Mouse (Mus musculus) embryonic facial prominence, embryonic 13.5 days (tissue): Measurements from ENCODE around the gene Rtraf. TPM values are rescaled to one million over a fixed set of nuclear protein-coding genes. Genes with fewer than 3 reads are reported as not detected.

ENCODE experiments used
- ATAC-seq: fragments of 200-750 bp; cut with Nextera tagmentation; 2 replicates; pipeline ENCODE4 v1.8.0; 2017; ENCODE audit warnings: low read depth; ENCODE audit not compliant: insufficient number of reproducible peaks, insufficient read depth, low FRiP score, low TSS enrichment
- H3K27ac ChIP-seq: fragments of 300-500 bp; sonication (generic); 2 replicates; pipeline ENCODE4 v1.5.1; 2015; ENCODE audit warnings: moderate library complexity, mild to moderate bottlenecking, inconsistent platforms
- H3K27me3 ChIP-seq: fragments of 300-500 bp; sonication (generic); 2 replicates; pipeline ENCODE4 v1.6.1; 2015; ENCODE audit warnings: mild to moderate bottlenecking, inconsistent platforms
- H3K36me3 ChIP-seq: fragments of 300-500 bp; sonication (generic); 2 replicates; pipeline ENCODE4 v1.6.1; 2015; ENCODE audit warnings: mild to moderate bottlenecking, inconsistent platforms
- H3K4me1 ChIP-seq: fragments of 300-500 bp; sonication (generic); 2 replicates; pipeline ENCODE4 v1.6.1; 2015; ENCODE audit warnings: inconsistent platforms
- H3K4me2 ChIP-seq: fragments of 300-500 bp; sonication (generic); 2 replicates; pipeline ENCODE4 v1.6.1; 2015; ENCODE audit warnings: moderate library complexity, mild to moderate bottlenecking, inconsistent platforms
- H3K4me3 ChIP-seq: fragments of 300-500 bp; sonication (generic); 2 replicates; pipeline ENCODE4 v1.5.1; 2015; ENCODE audit warnings: mild to moderate bottlenecking, inconsistent platforms
- H3K9ac ChIP-seq: fragments of 300-500 bp; sonication (generic); 2 replicates; pipeline ENCODE4 v1.6.1; 2015; ENCODE audit warnings: mild to moderate bottlenecking, inconsistent platforms
- H3K9me3 ChIP-seq: fragments of 300-500 bp; sonication (generic); 2 replicates; pipeline ENCODE4 v1.6.1; 2016; ENCODE audit warnings: inconsistent platforms
- WGBS: fragments of 180-500 bp; shearing (Covaris S2); methylation state at CpG from one replicate; pipeline ENCODE4 v1.1.7; 2015; ENCODE audit warnings: mixed read lengths; 5-methylcytosine and 5-hydroxymethylcytosine counted together
- polyA plus RNA-seq: library from polyadenylated mRNA; unstranded; fragments of >200 nt; fragmentation: Nextera tagmentation; extraction: Ambion mirVana; gene quantifications from 2 replicates; pipeline ENCODE4 v1.2.1, GENCODE M21; 2015

Gene Rtraf
- polyA plus RNA-seq, 1 experiment from 2014 or later = 247 TPM

DNA sequence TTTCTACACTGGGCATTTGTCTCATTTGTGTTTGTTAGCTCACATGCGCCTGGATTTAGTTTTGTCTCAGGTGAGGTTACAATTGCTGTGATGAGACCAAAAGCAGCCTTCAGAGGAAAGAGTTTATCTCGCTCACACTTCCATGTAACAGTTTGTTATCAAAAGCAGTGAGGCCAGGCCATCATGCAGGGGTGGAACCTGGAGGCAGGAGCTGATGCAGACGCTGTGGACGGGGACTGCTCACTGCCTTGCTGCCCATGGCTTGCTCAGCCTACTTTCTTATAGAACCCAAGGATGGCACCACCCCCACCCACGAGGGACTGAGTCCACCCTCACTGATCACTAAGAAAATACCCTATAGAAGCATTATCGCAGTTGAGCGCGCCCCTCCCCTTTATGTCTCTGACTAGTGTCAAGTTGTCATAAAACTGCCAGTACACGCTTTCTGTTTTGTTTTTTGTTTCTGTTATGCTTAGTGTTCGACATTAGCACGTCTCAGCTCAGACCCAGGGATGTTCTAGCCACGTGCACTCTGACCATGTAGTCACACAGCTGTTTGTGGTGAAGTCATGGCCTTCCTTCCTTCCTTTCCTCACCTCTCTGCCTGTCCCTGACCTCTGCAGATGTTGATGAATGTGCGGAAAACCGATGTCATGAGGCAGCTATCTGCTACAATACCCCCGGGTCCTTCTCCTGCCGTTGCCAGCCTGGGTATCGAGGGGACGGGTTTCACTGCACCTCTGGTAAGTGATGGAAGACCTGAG lies 26.9 kb downstream of the Rtraf start:
- Histone ChIP-seq H3K4me1 (no peaks in the 10 kb centered on the region), H3K36me3 (peaks cover 36% of the 10 kb centered on the region), H3K27me3 (no peaks in the 10 kb centered on the region), H3K9me3 (no peaks in the 10 kb centered on the region), H3K9ac (no peak overlapping the region), H3K4me2 (no peak overlapping the region), H3K27ac (no peak overlapping the region), H3K4me3 (no peak overlapping the region)
- WGBS = 84% methylated on average over 18 of the region's 18 CpGs
- ATAC-seq = no peak

DNA sequence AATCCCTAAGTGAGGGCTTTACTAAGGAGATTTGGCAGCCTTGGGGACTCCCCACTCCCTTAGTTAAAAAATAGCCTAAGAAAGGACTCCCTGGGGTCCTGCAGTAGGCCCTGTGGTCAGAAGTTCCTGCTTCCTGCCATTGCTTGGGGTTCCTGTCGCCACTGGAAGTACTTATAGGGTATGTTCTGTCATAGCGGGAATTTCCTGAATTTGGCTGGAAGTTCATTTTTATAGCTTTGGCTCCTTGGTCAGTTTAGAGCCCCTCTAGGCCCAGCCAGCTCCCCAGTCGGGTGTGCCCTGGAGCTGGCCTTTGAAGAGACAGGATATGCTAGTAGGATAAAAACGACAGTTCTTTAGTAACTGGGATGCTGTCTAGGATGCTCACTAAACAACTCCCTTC lies 28.7 kb downstream of the Rtraf start:
- Histone ChIP-seq H3K4me3 (no peak overlapping the region), H3K36me3 (peaks cover 32% of the 10 kb centered on the region), H3K4me1 (no peaks in the 10 kb centered on the region), H3K27me3 (no peaks in the 10 kb centered on the region), H3K9me3 (no peaks in the 10 kb centered on the region), H3K4me2 (no peak overlapping the region), H3K9ac (no peak overlapping the region), H3K27ac (no peak overlapping the region)
- 55% methylated on average over 4 of the region's 4 CpGs for WGBS
- no peak for ATAC-seq

DNA sequence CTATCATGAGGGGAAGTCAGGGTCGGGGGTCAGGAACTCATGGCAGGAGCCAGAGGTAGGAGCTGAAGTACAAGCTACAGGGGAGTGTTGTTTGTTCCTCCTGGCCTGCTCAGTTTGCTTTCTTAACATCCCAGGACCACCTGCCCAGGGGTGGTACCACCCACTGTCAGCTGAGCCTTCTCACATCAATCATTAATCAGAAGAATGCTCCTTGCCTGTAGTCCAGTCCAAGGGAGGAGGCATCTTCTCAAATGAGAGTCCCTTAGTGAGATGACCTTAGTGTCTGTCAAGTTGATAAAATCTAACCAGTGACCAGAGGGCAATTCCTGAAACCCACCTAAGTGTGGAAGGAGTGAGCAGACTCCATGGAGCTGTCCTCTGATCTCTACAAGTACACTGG lies 35.2 kb downstream of the Rtraf start:
- Histone ChIP-seq H3K4me1 (no peaks in the 10 kb centered on the region), H3K9me3 (no peaks in the 10 kb centered on the region), H3K36me3 (peaks cover 23% of the 10 kb centered on the region), H3K4me2 (no peak overlapping the region), H3K9ac (no peak overlapping the region), H3K27ac (no peak overlapping the region), H3K27me3 (no peaks in the 10 kb centered on the region), H3K4me3 (no peak overlapping the region)
- WGBS = 77% methylated on average over 1 of the region's 1 CpGs
- ATAC-seq = no peak

DNA sequence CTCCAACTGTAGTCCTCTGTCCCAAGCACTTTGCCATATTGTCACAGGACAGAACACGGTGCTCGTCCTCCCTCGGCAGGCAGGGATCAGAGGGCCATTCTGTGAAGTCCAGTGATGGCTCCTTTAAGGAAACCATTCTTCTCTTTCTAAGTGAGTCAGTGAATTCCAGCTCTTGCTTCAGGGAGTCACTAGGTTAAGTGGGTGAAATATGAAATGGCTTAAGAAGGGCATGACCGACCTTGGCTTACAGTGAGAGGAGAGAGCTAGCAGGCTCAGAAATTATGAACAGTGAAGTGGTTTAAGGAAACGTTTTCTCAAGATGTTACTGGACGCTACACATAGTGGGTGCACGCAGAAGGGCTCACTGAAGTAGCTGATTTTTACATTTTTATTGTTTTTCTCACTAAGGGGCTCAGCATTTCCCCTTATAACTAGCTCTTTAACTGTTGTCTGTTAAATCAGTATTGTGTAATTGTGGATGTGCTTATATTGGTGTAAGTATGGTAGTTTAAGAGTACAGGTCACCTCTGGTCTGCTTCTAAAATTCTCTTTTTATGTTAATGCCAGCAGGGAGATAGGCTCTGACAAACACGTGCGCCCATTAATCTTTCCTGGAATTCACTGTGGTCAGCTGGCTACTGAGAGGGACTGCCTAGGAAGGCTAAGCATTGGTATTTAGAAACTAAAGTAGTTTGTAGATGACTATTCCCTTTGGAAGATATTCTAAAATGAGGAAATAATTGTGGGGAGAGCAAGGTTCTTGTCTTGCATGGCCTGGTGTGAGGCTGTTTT lies 37.6 kb downstream of the Rtraf start:
- Histone ChIP-seq H3K9ac (no peak overlapping the region), H3K4me2 (no peak overlapping the region), H3K9me3 (no peaks in the 10 kb centered on the region), H3K4me3 (no peak overlapping the region), H3K36me3 (peaks cover 17% of the 10 kb centered on the region; the same call in 1 of the 2 replicates), H3K27ac (no peak overlapping the region), H3K4me1 (no peaks in the 10 kb centered on the region), H3K27me3 (no peaks in the 10 kb centered on the region)
- 87% methylated on average over 9 of the region's 9 CpGs for WGBS
- ATAC-seq = no peak

DNA sequence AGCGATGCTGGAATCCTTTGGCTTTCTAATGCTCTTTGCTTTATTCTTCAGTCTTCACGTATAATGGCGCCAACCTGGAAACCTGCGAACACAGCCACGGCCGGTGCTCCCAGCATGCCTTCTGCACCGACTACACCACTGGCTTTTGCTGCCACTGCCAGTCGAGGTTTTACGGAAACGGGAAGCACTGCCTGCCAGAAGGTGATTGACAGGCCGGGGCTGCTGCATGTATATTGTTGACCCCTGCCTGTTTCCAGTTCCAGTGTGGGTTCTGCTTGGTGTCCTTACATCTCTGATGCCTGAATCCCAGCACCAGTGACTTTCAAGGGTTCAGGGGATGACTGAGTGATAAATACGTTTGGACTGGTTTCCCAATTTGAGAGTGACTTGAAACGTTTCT lies 45.7 kb downstream of the Rtraf start:
- WGBS = 86% methylated on average over 13 of the region's 13 CpGs
- Histone ChIP-seq H3K4me3 (no peak overlapping the region), H3K9ac (no peak overlapping the region), H3K27me3 (no peaks in the 10 kb centered on the region), H3K4me1 (peaks cover 4% of the 10 kb centered on the region; the same call in 1 of the 2 replicates), H3K9me3 (no peaks in the 10 kb centered on the region), H3K27ac (no peak overlapping the region), H3K4me2 (no peak overlapping the region), H3K36me3 (peaks cover 30% of the 10 kb centered on the region)
- ATAC-seq = no peak

DNA sequence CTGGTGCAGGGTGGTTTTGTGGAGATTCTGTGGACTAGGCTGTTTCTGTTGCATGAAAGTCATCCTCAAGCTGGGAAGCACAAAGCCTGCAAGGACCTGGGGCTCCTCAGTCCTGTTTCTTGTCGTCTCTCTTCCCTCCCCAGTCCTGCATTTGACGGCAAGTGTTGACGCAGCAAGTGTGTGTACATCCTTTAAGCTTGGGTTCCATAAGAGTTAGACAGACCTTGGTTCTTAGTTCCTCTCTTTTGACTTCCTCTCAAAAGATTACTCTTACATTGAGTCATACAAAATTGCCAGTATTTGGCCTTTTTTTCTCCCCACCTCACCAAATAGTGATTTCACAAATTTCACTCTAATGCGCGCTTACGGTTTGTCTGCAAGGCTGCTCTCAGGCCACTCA lies 46.3 kb downstream of the Rtraf start:
- Histone ChIP-seq H3K4me3 (no peak overlapping the region), H3K9ac (no peak overlapping the region), H3K27me3 (no peaks in the 10 kb centered on the region), H3K4me2 (no peak overlapping the region), H3K4me1 (peaks cover 4% of the 10 kb centered on the region; the same call in 1 of the 2 replicates), H3K27ac (no peak overlapping the region), H3K36me3 (peaks cover 30% of the 10 kb centered on the region), H3K9me3 (no peaks in the 10 kb centered on the region)
- WGBS = 91% methylated on average over 6 of the region's 6 CpGs
- ATAC-seq = no peak

DNA sequence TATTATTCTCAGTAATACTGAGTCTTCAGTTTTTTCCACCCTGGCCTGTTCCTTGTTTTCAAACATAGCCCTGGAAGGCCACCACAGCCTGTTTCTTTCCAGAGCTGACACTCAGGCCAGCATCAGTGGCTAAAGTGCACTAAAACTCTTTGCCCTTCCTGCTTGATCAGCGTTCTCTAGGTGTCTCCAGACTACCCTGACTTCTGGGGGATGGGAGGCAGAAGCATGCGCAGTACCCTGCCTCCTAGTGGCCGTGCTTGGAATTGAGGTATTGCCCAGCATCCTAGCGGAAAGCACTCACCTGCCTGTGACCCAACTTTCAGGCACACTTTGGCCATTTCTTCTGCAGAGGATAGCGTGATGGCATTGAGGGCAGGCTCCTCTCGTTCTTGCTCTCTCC lies 46.7 kb downstream of the Rtraf start:
- Histone ChIP-seq H3K36me3 (peaks cover 28% of the 10 kb centered on the region), H3K4me2 (no peak overlapping the region), H3K4me3 (no peak overlapping the region), H3K27me3 (no peaks in the 10 kb centered on the region), H3K9ac (no peak overlapping the region), H3K4me1 (peaks cover 4% of the 10 kb centered on the region; the same call in 1 of the 2 replicates), H3K9me3 (no peaks in the 10 kb centered on the region), H3K27ac (no peak overlapping the region)
- ATAC-seq = no peak
- 54% methylated on average over 6 of the region's 6 CpGs for WGBS

DNA sequence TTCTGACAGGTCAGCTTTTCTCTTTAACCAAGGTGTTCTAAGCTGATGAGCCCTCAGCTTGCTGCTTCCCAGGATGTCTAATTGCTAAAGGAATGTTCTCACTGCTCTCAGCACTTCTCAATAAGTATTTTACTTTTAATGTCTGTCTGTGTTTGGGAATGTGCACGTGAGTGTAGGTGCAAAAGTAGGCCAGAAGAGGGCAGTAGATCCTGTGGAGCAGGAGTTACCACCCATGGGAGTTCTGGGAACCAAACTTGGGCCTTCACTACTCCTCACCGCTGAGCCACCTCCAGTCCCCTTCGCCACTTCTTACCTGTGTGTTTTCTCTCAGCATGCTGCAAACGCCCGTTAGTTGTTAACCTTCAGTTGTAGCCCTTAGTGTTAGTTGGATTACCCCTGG lies 47.4 kb downstream of the Rtraf start:
- WGBS = 97% methylated on average over 5 of the region's 5 CpGs
- Histone ChIP-seq H3K36me3 (peaks cover 24% of the 10 kb centered on the region), H3K9me3 (no peaks in the 10 kb centered on the region), H3K27ac (no peak overlapping the region), H3K27me3 (no peaks in the 10 kb centered on the region), H3K4me1 (peaks cover 4% of the 10 kb centered on the region; the same call in 1 of the 2 replicates), H3K4me3 (no peak overlapping the region), H3K9ac (no peak overlapping the region), H3K4me2 (no peak overlapping the region)
- ATAC-seq = no peak

DNA sequence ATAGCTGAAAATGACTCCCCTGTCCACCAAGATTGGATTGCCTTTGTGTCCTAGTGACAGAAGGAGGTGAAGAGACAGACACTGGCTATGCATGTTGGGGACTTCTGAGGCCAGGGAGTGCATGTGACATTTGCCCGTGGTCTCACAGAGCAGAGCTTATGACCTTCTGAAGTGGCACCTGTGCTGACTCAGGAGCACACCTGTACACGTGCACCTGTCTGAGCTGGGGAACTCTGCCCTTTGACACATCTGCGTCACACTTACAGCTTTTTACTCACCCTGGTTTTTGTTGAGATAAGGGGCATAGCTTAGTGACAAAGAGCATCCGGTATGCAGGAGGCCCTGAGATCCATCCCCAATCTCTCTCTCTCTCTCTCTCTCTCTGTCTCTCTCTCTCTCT lies 48.1 kb downstream of the Rtraf start:
- no peak overlapping the region for H3K9ac ChIP-seq
- H3K9me3 ChIP-seq = no peaks in the 10 kb centered on the region
- 90% methylated on average over 4 of the region's 4 CpGs for WGBS
- H3K4me3 ChIP-seq = no peak overlapping the region
- H3K4me1 ChIP-seq = peaks cover 4% of the 10 kb centered on the region; the same call in 1 of the 2 replicates
- H3K27me3 ChIP-seq = no peaks in the 10 kb centered on the region
- no peak for ATAC-seq
- H3K27ac ChIP-seq = no peak overlapping the region
- peaks cover 17% of the 10 kb centered on the region for H3K36me3 ChIP-seq
- H3K4me2 ChIP-seq = no peak overlapping the region

DNA sequence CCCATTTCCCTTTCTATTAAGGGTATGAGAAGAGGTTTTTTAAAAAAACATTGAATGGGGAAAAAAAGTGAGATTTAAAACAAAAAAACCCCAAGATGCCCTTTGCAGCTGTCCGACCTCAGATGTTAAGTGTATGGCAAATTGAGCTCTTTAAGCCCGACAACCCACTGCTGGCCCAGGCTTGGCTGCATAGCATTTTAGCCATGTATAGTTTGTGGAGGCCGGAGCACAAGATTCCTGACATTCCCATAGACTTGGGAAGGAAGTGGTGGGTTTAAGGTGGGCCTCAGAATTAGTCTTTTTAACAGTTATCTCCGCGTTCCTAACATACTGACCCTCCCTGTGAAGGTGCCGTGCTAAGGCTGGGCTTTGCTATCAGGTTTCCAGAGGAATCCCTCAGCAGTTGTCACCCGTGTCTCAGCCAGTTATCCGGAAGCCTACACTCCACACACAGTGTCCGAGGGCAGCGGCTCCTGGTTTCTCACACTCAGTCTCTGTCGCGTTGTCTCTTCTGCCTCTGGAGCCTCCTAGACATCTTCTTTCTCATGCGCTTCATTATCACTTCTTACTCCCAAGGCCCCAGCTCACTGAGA lies 49.5 kb downstream of the Rtraf start:
- Histone ChIP-seq H3K9me3 (no peaks in the 10 kb centered on the region), H3K27ac (no peak overlapping the region), H3K27me3 (no peaks in the 10 kb centered on the region), H3K4me2 (no peak overlapping the region), H3K36me3 (peaks cover 5% of the 10 kb centered on the region), H3K4me1 (peaks cover 9% of the 10 kb centered on the region; the same call in 1 of the 2 replicates), H3K9ac (no peak overlapping the region), H3K4me3 (no peak overlapping the region)
- no peak for ATAC-seq
- 71% methylated on average over 13 of the region's 13 CpGs for WGBS

DNA sequence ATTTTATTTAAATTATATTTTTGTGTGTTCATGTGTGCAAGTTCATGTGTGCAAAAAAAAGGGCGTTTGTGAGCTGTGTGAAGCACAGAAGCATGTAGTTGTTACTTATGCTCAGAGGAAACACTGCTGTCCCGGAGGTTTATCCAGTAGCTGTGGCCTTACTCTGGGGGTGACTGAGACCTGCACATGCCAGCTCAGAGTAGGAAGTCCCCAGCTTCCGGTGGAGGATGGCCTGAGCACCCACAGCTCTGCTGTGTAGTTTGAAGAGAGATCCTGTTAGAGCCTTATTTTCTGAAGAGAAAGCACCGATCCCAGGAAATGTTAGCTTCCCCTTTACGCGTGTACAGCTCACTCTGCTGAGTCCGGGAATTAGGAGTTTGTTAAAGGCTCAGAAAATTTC lies 52.5 kb downstream of the Rtraf start:
- no peaks in the 10 kb centered on the region for H3K9me3 ChIP-seq
- ATAC-seq = no peak
- H3K4me1 ChIP-seq = peaks cover 20% of the 10 kb centered on the region
- no peak overlapping the region for H3K9ac ChIP-seq
- H3K4me3 ChIP-seq = no peak overlapping the region
- H3K36me3 ChIP-seq = peaks cover 7% of the 10 kb centered on the region
- H3K27ac ChIP-seq = no peak overlapping the region
- H3K27me3 ChIP-seq = no peaks in the 10 kb centered on the region
- no peak overlapping the region for H3K4me2 ChIP-seq
- 66% methylated on average over 7 of the region's 7 CpGs for WGBS
